Mouse (Mus musculus) lung, adult 2 months (tissue): ENCODE measurements around the gene Rexo5.

Source experiments
- CTCF ChIP-seq: fragments of 200-500 bp; IDR thresholded peaks from 2 replicates; pipeline ENCODE4 v1.5.1; 2011; ENCODE audit warnings: mild to moderate bottlenecking, low read length, control low read depth; ENCODE audit not compliant: insufficient read depth
- POLR2A ChIP-seq: fragments of 200-500 bp; IDR thresholded peaks from 2 replicates; pipeline ENCODE4 v1.6.1; 2011; ENCODE audit warnings: low read depth, mild to moderate bottlenecking, control low read depth, low read length, borderline replicate concordance; ENCODE audit errors: extremely low read depth

GRCm38 (mm10) chr7:119855031-119855430 is 61.2 kb downstream of the Rexo5 start:
- no peak for TF ChIP-seq CTCF
- TF ChIP-seq POLR2A, result no peak
